In the genomic region with DNA sequence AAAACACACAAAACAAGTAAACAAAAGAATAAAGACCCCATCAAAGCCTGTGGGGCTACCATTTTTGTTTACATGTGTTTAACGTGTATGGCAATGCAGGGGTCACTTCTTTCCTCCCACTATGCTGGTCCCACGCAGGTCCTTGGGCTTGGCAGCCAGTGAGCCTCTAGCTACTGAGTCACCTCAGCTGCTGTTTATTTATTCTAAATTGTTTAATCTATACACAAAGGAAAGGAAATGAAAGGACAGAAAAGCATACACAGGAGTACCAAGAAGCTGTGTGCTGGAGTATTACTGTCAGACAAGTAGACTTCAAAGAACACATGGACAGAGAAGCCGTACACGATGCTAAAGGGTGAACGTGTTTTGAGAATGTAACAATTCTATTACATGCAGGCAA, we compare ENCODE assay signal across 22 mouse cellular contexts. TPM values are rescaled to one million over a fixed set of nuclear protein-coding genes. Genes with fewer than 3 reads are reported as not detected.
DNase-seq lines count a peak whose midpoint lies in the region; ATAC-seq and TF ChIP-seq lines count a peak whose summit lies in the region.
"Had no signal": no experiment of that assay in that cellular context is flagged by ENCODE, and none has a peak within 500 bp of the region (broad histone marks: within the 10 kb centered on the region; RNA-seq: fewer than 3 reads in every experiment).

No protein-coding gene starts in this region.

- no peak overlapping the region for H3K4me3 ChIP-seq in kidney, adult 2 months (ENCODE audit: insufficient read depth, low read depth, low read length)
- H3K4me3 ChIP-seq in lung, embryonic 14.5 days (ENCODE audit: low read depth, low read length): no peak overlapping the region
- no peak overlapping the region for H3K4me3 ChIP-seq in intestine, embryonic 15.5 days (replicated peaks)
- no peak overlapping the region for H3K4me3 ChIP-seq in stomach, embryonic 16.5 days (replicated peaks; ENCODE audit: low read length)
- H3K4me3 ChIP-seq in midbrain, embryonic 11.5 days (ENCODE audit: low read depth, low read length): no peak overlapping the region
- H3K4me3 ChIP-seq: forebrain, embryonic 10.5 days; heart, embryonic 10.5 days; megakaryocyte, embryonic 14.5 days; midbrain, embryonic 15.5 days; myocyte had no signal

- peaks cover 7% of the 10 kb centered on the region; the same call in 1 of the 2 replicates for H3K4me1 ChIP-seq in kidney, adult 2 months (ENCODE audit: control insufficient read depth, insufficient read depth, low read length)
- H3K4me1 ChIP-seq in lung, embryonic 14.5 days (ENCODE audit: insufficient read depth): no peaks in the 10 kb centered on the region; the same call in 1 of the 2 replicates
- H3K4me1 ChIP-seq in intestine, embryonic 15.5 days (replicated peaks): peaks cover 18% of the 10 kb centered on the region; the same call in 1 of the 2 replicates
- H3K4me1 ChIP-seq in stomach, embryonic 16.5 days (ENCODE audit: control insufficient read depth, insufficient read depth, low read length): peaks cover 16% of the 10 kb centered on the region
- H3K4me1 ChIP-seq in midbrain, embryonic 11.5 days (ENCODE audit: control insufficient read depth, insufficient read depth, low read length): peaks cover 7% of the 10 kb centered on the region; the same call in 1 of the 2 replicates

- no peaks in the 10 kb centered on the region for H3K27me3 ChIP-seq in kidney, adult 2 months (replicated peaks; ENCODE audit: control insufficient read depth, insufficient read depth, low read length)
- no peaks in the 10 kb centered on the region for H3K27me3 ChIP-seq in lung, embryonic 14.5 days (ENCODE audit: insufficient read depth, low read length)
- H3K27me3 ChIP-seq in intestine, embryonic 15.5 days (replicated peaks): no peaks in the 10 kb centered on the region
- H3K27me3 ChIP-seq in stomach, embryonic 16.5 days (ENCODE audit: control insufficient read depth, insufficient read depth, low read length): no peaks in the 10 kb centered on the region
- H3K27me3 ChIP-seq in midbrain, embryonic 11.5 days (ENCODE audit: control insufficient read depth, insufficient read depth, low read length): no peaks in the 10 kb centered on the region; the same call in 1 of the 2 replicates
- H3K27me3 ChIP-seq: midbrain, embryonic 15.5 days had no signal

- no peak for TF ChIP-seq CTCF in kidney, adult 2 months (conservative IDR thresholded peaks at IDR 0.05; ENCODE audit: insufficient read depth, insufficient read length, low read depth, low read length)
- TF ChIP-seq CTCF in lung, embryonic 14.5 days (IDR thresholded peaks at IDR 0.05; ENCODE audit: low read depth): no peak

- no peak for TF ChIP-seq POLR2A in kidney, adult 2 months (IDR thresholded peaks at IDR 0.05; ENCODE audit: low read depth, low read length)

- H3K9ac ChIP-seq in lung, embryonic 14.5 days: no peak overlapping the region
- no peak overlapping the region for H3K9ac ChIP-seq in intestine, embryonic 15.5 days
- H3K9ac ChIP-seq in stomach, embryonic 16.5 days (ENCODE audit: low read length): no peak overlapping the region
- H3K9ac ChIP-seq in midbrain, embryonic 11.5 days (ENCODE audit: low read length): no peak overlapping the region
- H3K9ac ChIP-seq: forebrain, postnatal 0 days; midbrain, embryonic 15.5 days had no signal

- H3K27ac ChIP-seq in kidney, adult 2 months (ENCODE audit: insufficient read depth, low read depth, low read length): peak overlapping the region; percentile 71
- H3K27ac ChIP-seq in lung, embryonic 14.5 days (ENCODE audit: low read depth): peak overlapping the region; percentile 46; the same call in 1 of the 2 replicates
- H3K27ac ChIP-seq in intestine, embryonic 15.5 days: peak overlapping the region; percentile 88
- H3K27ac ChIP-seq in stomach, embryonic 16.5 days (ENCODE audit: low read length): peak overlapping the region; percentile 92
- H3K27ac ChIP-seq in midbrain, embryonic 11.5 days (ENCODE audit: low read depth, low read length): no peak overlapping the region
- H3K27ac ChIP-seq: forebrain, embryonic 10.5 days; heart, embryonic 10.5 days; midbrain, embryonic 15.5 days had no signal

- no peak for ATAC-seq in lung, embryonic 14.5 days (ENCODE audit: insufficient read depth)
- peak; percentile 4; the same call in 1 of the 2 replicates for ATAC-seq in intestine, embryonic 15.5 days
- ATAC-seq in stomach, embryonic 16.5 days (ENCODE audit: insufficient read depth, low FRiP score): peak; percentile 35; the same call in 1 of the 2 replicates
- ATAC-seq in midbrain, embryonic 11.5 days (ENCODE audit: low FRiP score): no peak
- ATAC-seq: forebrain, postnatal 0 days; inflammation-experienced regulatory T-cells, adult 6 months; midbrain, embryonic 15.5 days had no signal

- H3K9me3 ChIP-seq in lung, embryonic 14.5 days (ENCODE audit: low read depth, low read length): no peaks in the 10 kb centered on the region
- H3K9me3 ChIP-seq in intestine, embryonic 15.5 days: no peaks in the 10 kb centered on the region
- H3K9me3 ChIP-seq in stomach, embryonic 16.5 days (replicated peaks; ENCODE audit: control insufficient read depth, low read length): no peaks in the 10 kb centered on the region
- no peaks in the 10 kb centered on the region for H3K9me3 ChIP-seq in midbrain, embryonic 11.5 days (ENCODE audit: control insufficient read depth, low read length)
- H3K9me3 ChIP-seq: forebrain, embryonic 10.5 days; heart, embryonic 10.5 days; midbrain, embryonic 15.5 days had no signal

- no peak overlapping the region for H3K4me2 ChIP-seq in lung, embryonic 14.5 days
- peak overlapping the region; percentile 15 for H3K4me2 ChIP-seq in intestine, embryonic 15.5 days (replicated peaks)
- H3K4me2 ChIP-seq in stomach, embryonic 16.5 days (ENCODE audit: low read depth, low read length): peak overlapping the region; percentile 31
- H3K4me2 ChIP-seq in midbrain, embryonic 11.5 days: no peak overlapping the region
- H3K4me2 ChIP-seq: midbrain, embryonic 15.5 days had no signal

- WGBS in kidney, adult 2 months: 72% methylated on average over 5 of the region's 5 CpGs
- 26% methylated on average over 5 of the region's 5 CpGs for WGBS in lung, embryonic 14.5 days
- WGBS in intestine, embryonic 15.5 days: 46% methylated on average over 5 of the region's 5 CpGs
- WGBS in stomach, embryonic 16.5 days: 35% methylated on average over 5 of the region's 5 CpGs
- WGBS in midbrain, embryonic 11.5 days: 75% methylated on average over 5 of the region's 5 CpGs

- no peak for DNase-seq in kidney, adult 2 months
- DNase-seq in kidney, adult 9 months: no peak
- no peak for DNase-seq in lung, embryonic 14.5 days
- DNase-seq in lung, postnatal 36 days: no peak
- DNase-seq in midbrain, embryonic 11.5 days (ENCODE audit: low spot score, missing footprints): no peak
- no peak for DNase-seq in retina, postnatal 1 day
- DNase-seq: adrenal gland, postnatal 14 days; cerebellum, postnatal 10 days; forebrain, postnatal 0 days; heart, postnatal 10 days; right cerebral cortex, postnatal 14 days; thymus, postnatal 25 days had no signal

- peaks cover 3% of the 10 kb centered on the region for H3K36me3 ChIP-seq in kidney, adult 2 months (ENCODE audit: control insufficient read depth, insufficient read depth, low read length)
- peaks cover 25% of the 10 kb centered on the region for H3K36me3 ChIP-seq in lung, embryonic 14.5 days (ENCODE audit: insufficient read depth)
- peaks cover 8% of the 10 kb centered on the region; the same call in 1 of the 2 replicates for H3K36me3 ChIP-seq in intestine, embryonic 15.5 days
- peaks cover 6% of the 10 kb centered on the region; the same call in 1 of the 2 replicates for H3K36me3 ChIP-seq in stomach, embryonic 16.5 days (ENCODE audit: control insufficient read depth, insufficient read depth, low read length)
- peaks cover 3% of the 10 kb centered on the region; the same call in 1 of the 2 replicates for H3K36me3 ChIP-seq in midbrain, embryonic 11.5 days (ENCODE audit: control insufficient read depth, insufficient read depth, low read length)

RNA-seq across cellular contexts. Expression of a gene that starts 47.8 kb away (rescaled TPM):
- 0.77 and 1.1 TPM in 2 replicates for polyA plus RNA-seq in kidney, adult 2 months (2012; rRNA removed)
- polyA plus RNA-seq in lung, embryonic 14.5 days (2014; fragmentation: Nextera tagmentation; extraction: Ambion mirVana): 2.8 and 3.6 TPM in 2 replicates
- 3.9 TPM in 2 replicates for polyA plus RNA-seq in intestine, embryonic 15.5 days (2015; fragmentation: Nextera tagmentation; extraction: Ambion mirVana)
- 15.6 and 20.4 TPM in 2 replicates for polyA plus RNA-seq in stomach, embryonic 16.5 days (2015; fragmentation: Nextera tagmentation; extraction: Ambion mirVana)
- polyA plus RNA-seq in midbrain, embryonic 11.5 days (2014; fragmentation: Nextera tagmentation; extraction: Ambion mirVana): not detected in 2 replicates
- polyA plus RNA-seq: brain, embryonic 14.5 days; forebrain, postnatal 0 days; G1E had no signal

Comparison
In these comparisons a context has a peak if more than half of its experiments do, and no peak if none do; other contexts are left out.
1. ATAC-seq: peak in intestine, embryonic 15.5 days (single experiment) and stomach, embryonic 16.5 days (single experiment); none in lung, embryonic 14.5 days (single experiment) and midbrain, embryonic 11.5 days (single experiment).
2. H3K4me2 ChIP-seq: peak in intestine, embryonic 15.5 days (single experiment) and stomach, embryonic 16.5 days (single experiment); none in lung, embryonic 14.5 days (single experiment) and midbrain, embryonic 11.5 days (single experiment).